Mouse (Mus musculus) brown adipose tissue, adult 24 weeks (tissue): ENCODE data around the gene Epn3. TPM values are rescaled to one million over a fixed set of nuclear protein-coding genes. Genes with fewer than 3 reads are reported as not detected.
A peak's percentile ranks its signal among the peaks of the same experiment; 100 is the strongest.

ENCODE experiments used
- H3K27ac ChIP-seq: fragments of 200-500 bp; replicated peaks from 2 replicates; pipeline ENCODE4 v1.5.1; 2012; ENCODE audit warnings: low read depth, mild to moderate bottlenecking, low read length
- H3K4me1 ChIP-seq: fragments of 200-500 bp; 2 replicates; pipeline ENCODE4 v1.6.1; 2012; ENCODE audit warnings: low read length, mixed read lengths; ENCODE audit not compliant: control insufficient read depth, insufficient read depth, insufficient read length
- H3K4me3 ChIP-seq: fragments of 200-500 bp; 2 replicates; pipeline ENCODE4 v1.5.1; 2012; ENCODE audit warnings: low read depth, mild to moderate bottlenecking, low read length, moderate library complexity; ENCODE audit not compliant: insufficient read depth
- polyA plus RNA-seq: library from polyadenylated mRNA; stranded (reverse); fragments of >200 nt; gene quantifications from 2 replicates; pipeline ENCODE4 v1.2.4, GENCODE M21; 2012; ENCODE audit not compliant: missing spikeins, insufficient read depth, insufficient read length

Gene Epn3
- polyA plus RNA-seq, 1 experiment = not detected

DNA sequence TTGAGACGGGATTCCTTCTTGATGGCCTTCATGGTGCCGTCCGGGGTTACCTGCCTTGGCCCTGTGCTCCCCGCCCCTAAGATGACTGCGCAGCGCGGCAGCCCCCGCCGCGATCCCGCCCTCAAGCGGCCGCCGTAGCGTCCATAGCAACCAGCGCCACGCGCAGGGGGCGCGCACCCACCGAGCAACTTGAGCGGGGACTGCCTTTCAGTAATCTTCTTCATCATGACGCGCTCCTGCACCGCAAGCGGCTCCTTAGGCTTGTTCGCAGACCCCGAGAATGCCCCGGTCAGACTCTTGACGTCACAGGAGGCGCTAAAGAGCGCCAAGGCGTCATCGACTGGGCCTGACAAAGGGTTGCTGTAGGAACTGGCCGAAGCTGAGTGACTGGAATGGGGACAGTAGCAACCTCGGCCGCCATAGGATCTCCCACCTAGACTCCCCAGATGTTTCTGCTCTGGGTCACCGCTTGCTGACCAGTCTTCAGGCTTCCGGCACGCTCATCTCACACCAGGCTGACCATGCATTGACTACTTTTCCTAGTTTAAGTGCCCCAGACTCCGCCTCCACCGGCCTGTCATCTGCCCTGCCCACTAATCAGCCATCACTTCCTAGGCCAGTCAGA is 21.6 kb upstream of the Epn3 start, which contains the start of gene Mycbpap:
Gene Mycbpap (minus strand): TSS at position 524 of the 625 bp plus-strand sequence.
- no peaks in the 10 kb centered on the region for H3K4me1 ChIP-seq
- peak within 1 kb of the TSS; percentile 55 for H3K4me3 ChIP-seq
- no peak within 1 kb of the TSS for H3K27ac ChIP-seq

DNA sequence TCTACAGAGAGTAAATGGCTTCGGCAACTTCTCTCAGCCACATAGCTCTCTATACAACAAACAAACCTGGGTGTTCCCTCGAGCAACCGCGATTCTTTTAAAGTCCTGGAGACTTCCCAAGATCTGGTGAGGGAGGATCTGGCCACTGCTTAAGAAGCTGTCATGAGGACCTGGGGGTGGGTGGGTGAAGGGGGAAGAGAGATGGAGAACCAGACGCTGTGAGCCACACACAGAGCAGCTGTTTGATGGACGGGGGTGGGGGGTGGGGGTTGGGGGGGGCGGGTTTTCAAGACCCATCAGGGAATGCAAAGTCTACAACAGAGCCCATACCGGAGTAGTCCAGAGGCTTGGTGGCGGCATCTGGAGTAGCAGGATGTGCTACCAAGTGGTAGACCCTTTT is 13.7 kb upstream of the Epn3 start:
- Histone ChIP-seq H3K4me1 (no peaks in the 10 kb centered on the region), H3K27ac (no peak overlapping the region), H3K4me3 (no peak overlapping the region)

DNA sequence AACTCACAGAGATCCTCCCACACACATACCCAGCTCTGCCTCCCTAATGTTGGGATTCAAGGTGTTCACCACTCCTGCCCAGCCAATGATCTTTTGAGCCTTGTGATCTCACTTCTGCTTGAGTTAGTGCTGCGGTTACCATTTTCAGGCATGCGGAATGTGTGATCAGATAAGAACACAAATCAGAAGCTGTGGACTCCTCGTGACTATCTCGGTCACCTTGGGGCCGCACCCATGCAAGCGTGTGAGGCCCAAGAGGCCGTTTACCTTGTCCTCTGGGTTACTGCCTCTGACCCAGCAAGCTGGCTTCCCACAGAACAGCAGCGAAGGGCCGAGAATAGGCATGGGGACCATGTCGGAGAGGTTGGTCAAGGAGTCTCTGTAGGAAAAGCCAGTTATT is 9.2 kb upstream of the Epn3 start:
- no peaks in the 10 kb centered on the region for H3K4me1 ChIP-seq
- no peak overlapping the region for H3K4me3 ChIP-seq
- H3K27ac ChIP-seq = no peak overlapping the region

- Histone ChIP-seq H3K27ac (no peak overlapping the region), H3K4me3 (no peak overlapping the region), H3K4me1 (peaks cover 6% of the 10 kb centered on the region)
Observed at GRCm38 (mm10) chr11:94501482-94501881, 1.7 kb upstream of the Epn3 start.

- Histone ChIP-seq H3K27ac (no peak overlapping the region), H3K4me3 (no peak overlapping the region), H3K4me1 (peaks cover 6% of the 10 kb centered on the region)
Observed at GRCm38 (mm10) chr11:94500362-94500761, 588 bp upstream of the Epn3 start.

GRCm38 (mm10) chr11:94499035-94499434 is 739 bp downstream of the Epn3 start:
- Histone ChIP-seq H3K27ac (no peak overlapping the region), H3K4me1 (peaks cover 6% of the 10 kb centered on the region), H3K4me3 (no peak overlapping the region)

- peaks cover 6% of the 10 kb centered on the region for H3K4me1 ChIP-seq
- H3K4me3 ChIP-seq = no peak overlapping the region
- no peak overlapping the region for H3K27ac ChIP-seq
Observed at GRCm38 (mm10) chr11:94498093-94498996, 1.4 kb downstream of the Epn3 start.

GRCm38 (mm10) chr11:94495415-94495814 is 4.4 kb downstream of the Epn3 start:
- peaks cover 4% of the 10 kb centered on the region for H3K4me1 ChIP-seq

DNA sequence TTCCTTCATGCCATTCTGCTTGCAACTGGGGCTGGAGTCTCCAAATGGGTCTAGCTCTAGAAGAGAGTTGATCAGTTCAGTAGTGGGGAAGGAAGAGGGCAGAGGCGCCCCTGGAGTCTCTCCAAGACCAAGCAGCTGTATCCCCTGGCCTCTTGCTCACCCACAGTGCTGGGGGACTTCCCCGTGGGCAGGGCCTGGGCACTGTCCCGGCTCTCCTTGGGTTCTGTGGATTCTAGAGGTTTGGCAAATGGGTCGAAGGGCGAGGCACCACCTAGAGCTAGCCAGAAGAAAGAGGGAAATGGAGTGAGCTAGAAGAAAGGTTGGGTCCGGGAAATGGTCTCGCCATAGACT is 8.1 kb downstream of the Epn3 start:
- Histone ChIP-seq H3K4me1 (no peaks in the 10 kb centered on the region), H3K27ac (no peak overlapping the region)

More at GRCm38 (mm10) chr11:94495415-94495814, 4.4 kb downstream of the Epn3 start:
- Histone ChIP-seq H3K4me3 (no peak overlapping the region), H3K27ac (no peak overlapping the region)

DNA sequence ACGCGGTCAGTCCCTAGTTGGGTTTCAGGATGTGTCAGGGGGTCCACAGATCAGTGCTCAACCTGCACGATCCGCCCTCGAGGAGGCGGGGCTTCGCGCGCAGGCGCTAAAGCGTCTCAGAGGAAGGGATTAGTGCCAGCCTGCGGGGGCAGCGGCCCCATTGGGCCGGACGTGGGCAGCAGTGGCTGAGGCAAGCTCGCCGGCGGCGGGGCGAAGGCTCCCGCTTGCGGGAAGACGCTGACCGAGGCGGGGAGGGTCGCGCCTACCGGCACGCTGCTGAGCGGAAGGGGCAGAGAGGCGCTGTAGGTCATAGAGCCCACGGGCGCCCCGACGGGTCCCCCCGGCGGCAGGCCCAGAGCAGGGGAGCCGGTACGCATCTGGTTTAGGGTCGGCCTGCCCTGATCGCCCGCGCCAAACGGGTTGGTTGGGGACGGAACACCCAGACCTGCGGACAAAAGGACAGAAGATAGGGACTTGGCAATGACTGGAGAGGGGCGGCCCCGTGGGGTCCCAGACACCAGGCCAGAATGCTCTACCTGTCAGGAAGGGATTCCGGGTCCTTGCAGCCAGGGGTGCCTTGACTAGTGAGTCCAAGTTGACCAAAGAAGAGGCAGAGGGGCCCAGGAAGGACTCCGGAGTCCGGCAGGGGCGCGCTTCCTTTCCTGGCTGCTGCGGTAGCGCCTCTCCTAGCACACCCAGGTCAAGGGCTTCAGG is 8.6 kb downstream of the Epn3 start:
- H3K27ac ChIP-seq = no peak overlapping the region
- H3K4me3 ChIP-seq = peak overlapping the region; percentile 54
- H3K4me1 ChIP-seq = no peaks in the 10 kb centered on the region

More for the DNA sequence above, 8.1 kb downstream of the Epn3 start:
- H3K4me3 ChIP-seq = no peak overlapping the region

DNA sequence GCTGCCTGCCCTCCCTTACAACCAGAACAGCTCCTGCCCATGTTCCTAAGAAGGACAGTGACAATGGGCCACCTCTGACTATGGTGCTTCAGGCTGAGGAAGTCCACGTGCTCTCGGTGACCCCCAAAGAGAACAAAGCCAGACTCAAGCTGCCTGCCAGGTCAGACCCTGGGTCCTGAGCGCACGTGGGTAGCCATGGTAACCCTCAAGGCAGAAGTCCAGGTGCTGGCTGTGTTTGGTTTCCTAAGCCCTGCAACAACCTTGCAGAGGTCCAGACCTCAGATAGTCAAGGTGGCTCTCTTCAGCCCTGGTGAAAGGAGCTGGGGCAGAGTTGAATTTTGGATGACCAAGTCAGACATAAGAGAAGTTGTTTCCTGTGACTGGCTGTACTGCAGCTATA is 10.0 kb downstream of the Epn3 start:
- Histone ChIP-seq H3K27ac (no peak overlapping the region), H3K4me1 (no peaks in the 10 kb centered on the region), H3K4me3 (no peak overlapping the region)

GRCm38 (mm10) chr11:94488767-94489533 is 10.8 kb downstream of the Epn3 start:
- no peaks in the 10 kb centered on the region for H3K4me1 ChIP-seq
- H3K27ac ChIP-seq = no peak overlapping the region
- no peak overlapping the region for H3K4me3 ChIP-seq

- H3K27ac ChIP-seq = no peak within 1 kb of the TSS
- no peak within 1 kb of the TSS for H3K4me3 ChIP-seq
- H3K4me1 ChIP-seq = no peaks in the 10 kb centered on the region
Observed at GRCm38 (mm10) chr11:94486001-94486400, 13.8 kb downstream of the Epn3 start, which contains the start of gene Spata20. TSS of gene Spata20 (minus strand) at chr11:94486179.

DNA sequence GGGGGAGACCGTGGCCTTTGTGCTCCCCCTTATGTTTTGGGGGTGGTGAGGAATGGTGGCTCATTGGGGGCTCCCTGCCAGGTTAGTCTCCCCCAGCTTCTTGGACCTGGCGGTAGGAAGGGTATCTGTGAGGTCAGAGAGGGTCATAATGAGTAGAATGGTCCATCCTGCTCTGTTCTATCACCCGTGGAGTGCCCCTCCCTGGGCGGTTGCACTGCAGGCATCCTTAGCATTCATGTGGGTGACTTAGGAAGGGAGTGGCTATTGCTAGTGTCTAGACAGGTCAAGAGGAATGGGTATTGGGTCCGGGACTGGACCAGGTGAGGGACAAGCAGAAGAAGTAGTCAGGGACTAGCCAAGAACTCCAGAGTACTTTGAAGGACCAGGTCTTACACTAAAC is 14.6 kb downstream of the Epn3 start:
- no peak overlapping the region for H3K27ac ChIP-seq
- no peak overlapping the region for H3K4me3 ChIP-seq
- H3K4me1 ChIP-seq = no peaks in the 10 kb centered on the region

- Histone ChIP-seq H3K4me1 (no peaks in the 10 kb centered on the region), H3K27ac (no peak overlapping the region), H3K4me3 (no peak overlapping the region)
Observed at GRCm38 (mm10) chr11:94484636-94485035, 15.1 kb downstream of the Epn3 start.
